Mouse (Mus musculus) kidney, adult 2 months (tissue): ENCODE data around the gene Krtap31-1.
"Not testable (repeated sequence)": the region's sequence is repeated elsewhere in the genome, so short reads cannot be mapped to it uniquely, and the experiment has no call there.

Source experiments
- CTCF ChIP-seq: fragments of 200-500 bp; conservative IDR thresholded peaks from 2 replicates; pipeline ENCODE4 v1.5.1; 2011; ENCODE audit warnings: low read depth, mild to moderate bottlenecking, control low read depth, low read length, moderate library complexity, mixed read lengths; ENCODE audit not compliant: insufficient read depth, insufficient read length
- POLR2A ChIP-seq: fragments of 200-500 bp; IDR thresholded peaks from one replicate; pipeline ENCODE4 v1.6.1; 2011; ENCODE audit warnings: low read depth, low read length, control low read depth

DNA sequence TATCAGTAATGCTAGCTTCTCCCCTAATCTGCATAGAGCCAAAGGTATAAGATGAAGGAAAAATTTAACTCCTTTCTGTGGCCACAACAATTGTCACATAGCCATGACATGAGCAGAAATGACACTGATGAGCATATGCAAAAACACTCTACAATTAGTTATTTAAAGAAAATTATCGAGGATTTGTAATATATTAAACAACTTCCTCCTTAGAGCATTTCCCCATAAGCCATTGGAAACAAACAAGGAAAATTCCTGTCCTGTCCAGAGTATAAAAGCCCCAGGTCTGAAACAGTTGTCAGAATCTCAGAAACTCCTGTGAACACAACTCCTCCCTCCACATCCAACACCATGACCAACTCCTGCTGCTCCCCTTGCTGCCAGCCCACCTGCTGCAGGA lies 43.5 kb upstream of the Krtap31-1 start, which contains the start of gene Gm11559:
- TF ChIP-seq CTCF, POLR2A: not testable (repeated sequence)
